Mouse (Mus musculus): Measurements from ENCODE around the gene Cdc34.
A peak's percentile ranks its signal among the peaks of the same experiment; 100 is the strongest.

Cdc34 gene

DNA sequence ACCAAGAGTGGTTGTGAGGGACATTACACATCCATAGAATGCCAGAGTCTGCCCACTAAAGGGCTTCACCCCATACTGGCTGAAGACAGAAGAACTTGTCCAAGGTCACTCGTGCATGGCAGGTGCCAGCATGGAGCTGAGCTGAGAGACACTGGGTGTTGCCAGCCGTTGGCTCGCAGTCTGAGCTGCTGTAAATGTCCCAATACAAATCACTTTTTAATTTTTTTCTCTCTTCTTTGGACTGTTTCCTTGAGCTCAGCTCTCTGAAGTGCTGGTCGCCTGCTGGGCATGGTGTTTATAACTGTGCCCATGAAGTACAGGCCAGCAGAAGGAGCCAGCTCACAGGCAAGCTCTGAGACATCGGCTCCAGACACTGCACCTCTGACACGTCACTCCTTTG lies 41.1 kb downstream of the Cdc34 start:
- no peak for DNase-seq

- DNase-seq: no peak
These were observed 41.7 kb downstream of the Cdc34 start for GRCm38 (mm10) chr10:79723692-79724091.

GRCm38 (mm10) chr10:79726090-79726489 lies 44.1 kb downstream of the Cdc34 start:
- DNase-seq: peak; percentile 62

GRCm38 (mm10) chr10:79728323-79729249 lies 46.6 kb downstream of the Cdc34 start:
- no peak for DNase-seq

DNA sequence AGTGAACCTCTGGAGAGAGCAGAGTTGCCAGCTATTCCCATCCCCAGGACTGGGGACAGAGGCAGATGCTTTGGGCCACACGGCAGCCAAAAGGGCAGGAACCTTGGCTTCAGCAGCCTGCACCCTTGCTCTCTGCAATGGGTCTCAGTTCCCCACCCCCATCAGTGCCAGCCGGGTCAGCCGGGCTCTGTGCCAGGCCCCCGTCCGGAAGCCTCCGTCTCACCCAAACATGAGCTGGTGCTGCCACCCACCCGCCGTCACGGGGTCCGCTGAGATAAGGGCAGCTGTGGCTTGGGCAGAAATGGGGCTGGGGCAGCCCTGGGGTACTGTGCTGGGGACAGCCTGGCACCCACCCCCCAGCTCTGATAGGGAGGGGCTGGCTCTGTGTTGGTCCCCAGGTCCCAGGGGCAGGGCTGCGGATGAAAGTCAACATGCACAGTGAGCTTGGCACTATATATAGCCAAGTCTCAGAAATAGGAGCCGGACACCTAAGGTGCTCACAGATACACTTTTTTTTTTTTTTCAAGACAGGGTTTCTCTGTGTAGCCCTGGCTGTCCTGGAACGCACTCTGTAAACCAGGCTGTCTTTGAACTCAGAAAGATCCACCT lies 47.5 kb downstream of the Cdc34 start:
- DNase-seq: no peak

- peak; percentile 58 for DNase-seq
These were observed 50.5 kb downstream of the Cdc34 start for GRCm38 (mm10) chr10:79732500-79732899.

- no peak for DNase-seq
These were observed 51.9 kb downstream of the Cdc34 start for GRCm38 (mm10) chr10:79733847-79734246.

DNA sequence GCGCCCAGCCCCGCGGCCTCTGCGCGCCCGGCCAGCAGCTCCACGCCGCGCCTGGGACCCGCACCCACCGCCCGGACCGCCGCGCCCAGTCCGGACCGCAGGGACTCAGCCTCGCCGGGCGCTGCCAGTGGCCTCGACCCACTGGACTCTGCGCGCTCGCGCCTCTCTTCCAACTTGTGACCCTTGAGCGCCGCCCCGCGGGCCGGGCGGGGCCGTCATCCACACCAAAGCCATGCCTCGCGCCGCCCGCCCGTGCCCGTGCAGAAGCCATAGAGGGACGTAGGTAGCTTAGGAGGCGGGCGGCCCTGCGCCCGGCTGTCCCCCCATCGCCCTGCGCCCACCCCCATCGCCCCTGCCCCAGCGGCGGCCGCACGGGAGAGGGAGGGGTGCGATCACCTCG lies 53.4 kb downstream of the Cdc34 start:
- DNase-seq: no peak

GRCm38 (mm10) chr10:79736706-79737105 lies 54.7 kb downstream of the Cdc34 start:
- no peak for DNase-seq
